Mouse (Mus musculus) MEL-GATA-1-ER (cell line): ENCODE data around the gene Lurap1.
A peak's percentile ranks its signal among the peaks of the same experiment; 100 is the strongest.

Experiments used
- DNase-seq: peaks from one replicate; pipeline ENCODE4 v3.0.0-alpha.2; 2012; ENCODE audit warnings: low read depth; ENCODE audit errors: extremely low read depth

Lurap1 gene

DNA sequence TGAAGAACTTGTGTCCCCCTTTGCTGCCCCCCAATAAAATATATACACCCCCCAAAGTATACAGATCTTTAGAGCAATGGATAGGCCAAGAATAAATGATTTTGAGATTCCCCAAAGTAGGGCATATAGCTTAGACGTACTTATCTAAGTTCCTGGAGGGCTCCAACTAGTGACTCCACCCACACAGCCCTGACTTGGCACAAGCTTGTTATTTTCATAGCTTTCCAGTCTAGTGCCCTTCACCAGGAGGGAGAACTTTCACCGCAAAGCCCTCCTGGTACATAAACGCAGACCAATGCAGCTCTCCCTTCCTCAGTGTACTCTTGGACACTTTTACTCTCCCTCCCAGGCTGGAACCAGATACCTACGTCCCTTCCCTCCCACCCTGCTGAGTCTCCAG lies 11.0 kb upstream of the Lurap1 start:
- no peak for DNase-seq

DNA sequence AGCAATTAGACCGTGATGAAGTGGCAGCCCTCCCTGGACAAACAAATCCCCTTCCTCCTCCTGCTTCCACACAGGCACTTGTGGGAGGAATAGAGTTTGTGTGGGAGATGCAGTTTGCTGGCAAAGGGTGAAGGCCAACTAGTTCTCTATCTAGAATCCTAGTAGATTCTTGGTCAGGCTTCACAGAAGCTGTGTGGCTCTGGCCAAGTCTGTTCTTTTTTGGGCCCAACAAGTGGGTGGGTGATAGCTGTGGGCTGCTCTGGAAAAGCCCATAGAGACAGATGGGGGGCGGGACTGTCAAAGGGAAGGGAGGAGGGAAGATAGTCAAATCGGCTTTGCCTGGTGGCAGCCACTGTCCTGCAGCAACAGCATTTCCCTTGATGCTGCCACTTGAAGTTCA lies 9.6 kb upstream of the Lurap1 start:
- DNase-seq = no peak

DNA sequence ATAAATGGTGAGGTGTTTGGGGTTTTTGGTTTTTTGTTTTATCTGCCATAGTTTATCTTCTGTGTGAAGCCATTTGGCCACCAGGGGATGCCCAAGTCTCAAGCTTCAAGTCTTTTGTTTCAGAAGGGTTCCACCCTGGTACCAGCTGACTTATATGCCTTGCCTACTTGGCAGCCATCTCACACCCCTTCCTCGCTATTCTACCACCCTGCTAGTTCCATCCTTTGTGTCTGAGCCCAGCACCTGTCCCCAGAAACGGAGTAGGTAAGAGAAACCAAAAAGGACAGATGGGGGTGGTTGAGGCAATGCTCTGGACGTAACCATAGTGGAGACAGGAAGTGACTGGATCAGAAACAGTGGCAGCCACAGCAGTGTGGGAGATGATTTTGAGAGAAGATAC lies 8.8 kb upstream of the Lurap1 start:
- no peak for DNase-seq

DNA sequence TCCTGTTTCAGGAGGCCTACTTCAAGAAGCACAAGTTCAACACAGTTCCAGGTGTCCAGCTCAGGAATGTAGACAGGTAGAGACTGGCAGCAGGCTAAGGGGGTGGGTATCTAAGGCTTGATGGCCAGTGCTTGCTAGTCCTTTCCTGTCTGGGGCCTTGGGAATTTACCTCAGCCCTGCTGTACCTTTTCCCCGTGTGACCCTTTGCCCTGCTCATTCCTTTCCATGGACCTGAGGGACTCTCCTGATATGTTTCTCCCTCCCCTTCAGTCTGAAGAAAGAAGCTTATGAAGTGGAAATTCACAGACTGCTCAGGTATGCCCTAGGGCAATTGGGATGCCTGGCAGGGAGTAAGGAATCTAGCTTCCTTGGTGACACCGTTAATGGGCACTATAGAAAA lies 6.7 kb upstream of the Lurap1 start:
- no peak for DNase-seq

DNA sequence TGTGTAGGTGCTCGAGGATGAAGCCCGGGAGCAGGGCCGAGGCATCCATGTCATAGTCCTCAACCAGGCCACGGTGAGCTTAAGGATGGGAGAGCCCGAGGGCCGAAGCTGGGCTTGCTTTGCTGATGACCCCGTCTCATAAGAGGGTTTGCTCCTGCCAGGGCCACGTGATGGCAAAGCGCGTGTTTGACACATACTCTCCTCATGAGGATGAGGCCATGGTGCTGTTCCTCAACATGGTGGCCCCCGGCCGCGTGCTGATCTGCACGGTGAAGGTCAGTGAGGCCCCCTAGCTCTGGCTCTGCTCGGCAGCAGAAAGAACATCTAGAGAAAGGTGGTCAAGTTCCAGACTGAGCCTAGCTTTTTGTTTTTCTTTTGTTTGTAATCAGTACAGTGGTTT lies 1.6 kb upstream of the Lurap1 start:
- no peak for DNase-seq

DNA sequence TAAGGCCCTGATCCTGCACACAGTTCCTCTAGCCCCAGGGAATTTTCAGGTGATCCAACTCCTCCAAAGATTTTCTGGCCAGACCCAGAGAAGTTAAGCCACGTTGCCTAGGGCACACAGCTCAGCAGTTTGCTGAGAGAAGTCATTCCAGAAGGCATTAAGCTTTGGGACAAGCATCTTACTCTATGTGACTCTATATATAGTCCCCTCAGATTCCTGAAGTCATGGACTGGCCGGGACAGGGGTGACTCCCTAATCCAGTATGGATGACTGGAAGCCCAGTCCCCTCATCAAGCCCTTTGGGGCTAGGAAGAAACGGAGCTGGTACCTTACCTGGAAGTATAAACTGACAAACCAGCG lies 296 bp downstream of the Lurap1 start:
- no peak for DNase-seq

DNA sequence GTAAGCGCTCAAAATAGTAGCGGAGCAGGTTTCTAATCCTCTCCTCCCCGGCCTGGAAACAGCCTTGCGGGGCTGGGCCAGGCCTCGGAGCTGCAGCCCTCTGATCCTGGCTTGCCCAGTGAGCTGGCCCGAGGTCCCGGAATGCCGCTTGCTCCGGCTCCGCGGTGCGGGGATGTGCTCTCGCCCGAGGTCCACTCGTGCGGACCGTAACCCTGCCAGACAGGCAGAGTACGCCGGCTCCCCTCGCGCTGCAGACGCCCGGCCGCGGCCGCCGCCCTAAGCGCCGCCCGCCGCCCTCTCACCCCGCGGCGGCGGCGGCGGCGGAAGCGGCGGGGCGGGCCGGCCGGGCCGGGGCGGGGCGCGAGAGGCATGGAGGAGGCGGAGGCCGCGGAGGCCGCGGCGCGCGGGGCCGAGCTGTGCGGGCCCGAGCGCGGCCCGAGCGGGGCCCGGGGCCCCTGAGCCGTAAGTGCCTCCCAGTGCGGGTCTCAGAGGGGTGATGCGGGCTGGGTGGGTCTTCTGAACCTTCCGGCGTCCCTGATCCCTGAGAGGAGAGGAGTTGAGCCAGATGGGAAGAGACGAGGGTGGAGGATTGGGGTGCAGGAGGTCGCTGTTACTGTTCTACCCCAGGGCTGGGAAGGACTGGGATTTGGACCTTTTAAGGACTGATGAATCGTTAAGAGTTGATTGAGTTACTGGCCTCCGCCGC lies 829 bp downstream of the Lurap1 start:
- no peak for DNase-seq

DNA sequence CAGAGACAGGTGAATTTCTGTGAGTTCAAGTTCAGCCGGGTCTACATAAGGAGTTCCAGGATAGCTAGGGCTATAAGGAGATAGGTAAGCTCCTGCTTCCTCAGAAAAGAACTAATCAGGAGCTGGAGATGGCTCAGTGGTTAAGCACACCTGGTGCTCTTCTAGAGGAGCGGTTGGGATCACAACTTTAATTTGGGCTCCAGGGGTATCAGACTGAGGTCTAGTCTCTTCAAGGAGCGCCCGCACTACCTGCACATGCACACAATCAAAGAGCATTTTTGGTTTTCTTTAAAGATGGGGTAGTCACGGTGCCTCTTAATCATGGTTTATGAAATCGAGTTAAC lies 1.4 kb downstream of the Lurap1 start:
- DNase-seq = no peak

DNA sequence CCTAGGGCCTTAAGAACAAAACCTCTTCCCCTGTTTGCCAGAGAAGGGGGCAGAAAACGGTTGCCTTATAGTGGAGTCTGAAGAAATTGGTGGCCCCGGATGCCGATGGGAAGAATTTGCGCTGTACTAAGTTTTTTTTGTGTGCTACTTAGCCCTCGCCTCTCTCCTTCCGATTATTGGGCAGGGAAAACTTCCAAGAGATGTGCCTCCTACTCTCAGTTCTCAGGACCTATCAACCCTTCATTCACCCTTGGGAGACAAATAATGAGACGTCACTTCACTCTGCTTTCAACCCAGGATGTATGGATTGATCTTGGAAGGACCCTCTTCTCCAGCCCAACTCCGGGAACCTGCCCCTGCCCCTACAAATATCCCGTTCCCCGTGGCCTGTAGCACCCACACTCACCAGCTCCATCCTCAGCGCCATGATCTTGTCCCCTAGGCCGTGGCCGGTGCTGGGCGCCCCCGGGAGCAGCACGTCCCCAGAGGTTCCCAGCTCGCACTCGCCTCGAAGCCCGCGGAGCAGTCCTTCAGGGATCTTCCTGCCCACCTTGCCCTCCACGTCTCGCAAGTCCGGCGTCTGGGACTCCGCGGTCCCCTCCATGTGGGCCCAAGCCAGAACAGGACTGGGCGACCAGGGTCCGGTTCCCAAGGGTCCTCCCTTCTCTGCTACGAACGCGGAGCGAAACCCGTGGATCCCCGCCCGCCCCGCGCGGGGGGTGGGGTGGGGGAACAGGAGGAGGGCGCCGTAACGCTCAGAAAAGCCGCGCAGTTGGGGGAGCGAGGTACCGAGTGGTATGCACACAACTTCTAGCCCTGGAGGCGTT lies 7.0 kb downstream of the Lurap1 start:
- DNase-seq = no peak

DNA sequence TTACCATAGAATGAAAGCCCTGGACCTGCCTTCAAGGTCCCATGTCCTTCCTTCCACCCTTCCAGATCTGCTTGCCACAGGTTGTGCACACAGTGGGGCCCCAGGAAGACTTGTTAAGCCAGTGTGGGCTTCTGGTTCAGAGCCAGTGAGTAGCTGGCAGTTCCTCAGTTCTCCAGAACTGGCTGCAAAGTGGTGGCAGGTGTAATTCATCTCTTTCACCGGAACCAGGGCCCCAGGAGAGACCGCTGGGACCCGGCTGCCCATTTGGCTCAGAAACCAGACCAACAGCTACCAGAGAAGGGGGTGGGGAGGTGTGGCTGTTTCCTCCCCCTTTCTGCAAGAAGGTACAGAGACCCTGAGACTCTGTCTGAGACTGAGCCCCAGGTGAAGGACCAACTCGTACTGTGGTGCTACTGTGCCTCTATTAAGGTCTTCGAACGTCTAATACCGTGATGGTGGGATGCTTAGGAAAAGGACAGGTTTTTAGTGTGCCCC lies 7.8 kb downstream of the Lurap1 start:
- no peak for DNase-seq

DNA sequence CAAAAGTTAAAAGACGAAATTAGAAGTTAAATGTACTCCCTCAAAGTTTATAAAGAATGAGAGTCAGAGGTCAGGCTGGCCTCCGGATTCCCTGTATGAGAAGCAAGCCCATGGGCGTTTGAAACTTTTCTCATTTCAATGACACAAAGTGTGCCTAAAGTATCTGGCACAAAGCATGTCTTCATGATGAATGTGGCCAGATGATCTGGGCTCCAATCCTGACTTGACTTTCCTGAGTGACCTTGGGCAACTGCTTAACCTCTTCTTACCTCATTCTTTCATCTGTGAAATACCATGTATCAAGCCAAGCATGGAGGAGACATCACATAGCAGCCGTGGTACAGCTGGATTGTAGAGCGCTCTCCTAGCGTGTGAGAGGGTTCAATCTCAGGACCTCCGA lies 8.9 kb downstream of the Lurap1 start:
- DNase-seq = no peak

DNA sequence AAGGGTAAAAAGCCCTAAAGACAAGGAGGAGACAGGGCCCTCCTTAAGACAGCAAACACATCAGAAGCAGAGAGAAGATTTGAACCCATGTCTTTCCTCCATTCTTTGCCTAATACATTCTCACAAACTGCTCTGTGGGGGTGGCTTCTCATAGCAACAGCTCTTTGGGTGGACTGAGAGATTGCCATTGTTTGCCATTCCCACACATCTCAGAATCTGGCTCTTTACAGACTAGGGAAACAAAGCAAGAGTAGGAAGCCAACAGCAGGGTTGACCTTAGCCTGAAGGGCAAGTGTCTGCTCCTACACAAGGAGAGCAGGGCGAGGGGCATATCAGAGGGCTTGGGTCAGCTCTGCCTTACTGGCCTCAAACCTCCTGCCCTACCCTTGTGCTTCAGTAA lies 9.4 kb downstream of the Lurap1 start:
- no peak for DNase-seq

DNA sequence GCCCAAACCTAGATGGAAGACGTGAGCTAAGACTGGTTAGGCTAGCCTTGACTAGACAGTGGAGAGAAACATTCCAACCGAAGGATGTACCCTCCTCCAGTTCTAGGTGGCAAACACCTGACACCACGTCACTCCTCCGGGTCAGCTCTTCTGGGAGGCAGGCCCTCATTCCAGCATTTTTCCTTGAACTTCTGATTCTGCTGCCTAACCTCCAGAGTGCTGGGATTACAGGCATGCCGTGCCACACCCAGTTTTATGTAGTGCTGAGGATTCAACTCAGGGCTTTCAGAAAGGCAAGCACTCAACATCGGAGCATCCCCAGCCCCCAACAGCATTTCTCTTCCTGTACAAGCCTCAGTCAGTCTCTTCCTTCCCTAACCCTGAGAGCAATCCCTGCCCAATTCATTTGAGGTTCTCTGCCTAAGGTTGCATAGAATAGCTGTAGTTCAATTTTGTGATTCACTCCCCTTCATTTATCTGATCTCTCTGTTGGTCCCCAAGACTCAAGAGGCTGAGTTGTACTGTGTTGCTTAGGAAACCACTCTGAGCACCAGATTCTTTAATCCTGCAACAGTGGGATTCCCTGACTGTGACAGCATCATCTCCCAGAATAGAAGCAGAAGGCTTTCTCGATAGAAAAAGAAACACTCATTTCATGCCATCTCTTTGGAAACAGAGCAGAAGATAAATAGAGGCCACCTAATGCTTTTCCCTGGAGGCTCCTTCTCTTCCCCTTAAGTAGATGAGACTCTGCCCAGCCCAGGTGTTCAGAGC lies 10.2 kb downstream of the Lurap1 start:
- DNase-seq = no peak

DNA sequence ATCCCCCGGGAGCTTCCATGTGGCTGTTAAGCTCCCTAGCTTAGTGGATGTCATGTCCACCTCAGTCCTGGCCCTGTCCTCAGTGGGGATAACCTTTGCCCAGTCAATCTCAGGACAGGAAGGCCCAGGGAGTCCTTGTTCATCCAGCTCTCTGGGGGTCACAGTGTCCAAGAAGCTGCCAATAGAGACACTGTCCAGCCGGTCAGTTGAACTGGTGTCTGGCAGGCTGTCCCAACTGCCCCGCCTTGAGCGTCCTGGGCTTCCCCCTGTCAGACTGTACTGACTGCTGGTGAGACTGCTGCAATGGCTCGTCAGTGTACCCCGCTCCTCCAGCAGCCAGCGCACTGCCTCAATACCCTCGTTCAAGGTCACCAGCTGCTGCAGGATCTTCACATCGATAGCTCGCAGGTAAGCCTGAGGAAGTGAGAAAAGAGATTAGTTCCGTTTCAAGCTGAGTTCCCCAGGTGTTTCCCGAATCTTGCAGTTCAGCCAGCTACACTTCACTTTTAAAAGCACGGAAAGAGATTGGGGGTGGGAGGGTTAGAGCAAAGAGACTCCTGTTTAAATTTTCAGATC lies 13.6 kb downstream of the Lurap1 start:
- DNase-seq = no peak

DNA sequence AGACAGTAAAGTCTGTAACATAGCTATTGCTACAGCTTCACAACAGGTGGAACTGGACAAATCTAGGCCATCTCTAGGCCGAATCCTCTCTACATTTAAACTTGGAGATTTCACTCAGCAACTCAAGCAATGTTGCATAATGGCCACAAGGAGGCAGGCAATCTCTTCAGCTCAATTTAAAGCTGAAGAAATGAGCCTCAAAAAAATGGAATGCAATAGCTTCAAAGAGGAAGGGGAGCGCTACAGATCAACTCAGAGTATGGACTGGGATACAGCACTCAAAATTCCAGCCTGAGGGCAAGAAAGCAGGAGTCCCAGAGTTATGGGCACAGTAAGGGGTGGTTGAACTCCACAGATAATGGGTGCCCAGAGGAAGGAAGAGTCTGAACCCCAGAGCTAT lies 16.1 kb downstream of the Lurap1 start:
- DNase-seq = no peak

DNA sequence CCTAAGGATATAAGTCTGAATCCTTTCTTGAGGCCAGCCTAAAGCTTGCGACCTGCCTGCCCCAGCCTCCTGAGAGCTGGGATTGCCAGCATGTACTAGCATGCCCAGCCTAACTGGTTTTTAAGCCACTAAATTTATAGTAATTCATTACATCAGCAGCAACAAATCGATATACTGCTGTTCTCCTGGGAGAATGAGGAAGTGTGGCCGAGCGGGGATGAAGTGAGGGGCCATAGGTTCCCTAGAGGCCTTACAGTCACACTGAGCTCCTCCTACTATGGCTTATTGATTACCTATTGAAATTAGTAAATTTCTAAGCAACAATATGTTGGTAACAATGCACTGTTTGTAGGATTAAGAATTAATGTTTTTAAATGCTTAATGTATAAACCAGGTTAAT lies 18.0 kb downstream of the Lurap1 start:
- DNase-seq = no peak

DNA sequence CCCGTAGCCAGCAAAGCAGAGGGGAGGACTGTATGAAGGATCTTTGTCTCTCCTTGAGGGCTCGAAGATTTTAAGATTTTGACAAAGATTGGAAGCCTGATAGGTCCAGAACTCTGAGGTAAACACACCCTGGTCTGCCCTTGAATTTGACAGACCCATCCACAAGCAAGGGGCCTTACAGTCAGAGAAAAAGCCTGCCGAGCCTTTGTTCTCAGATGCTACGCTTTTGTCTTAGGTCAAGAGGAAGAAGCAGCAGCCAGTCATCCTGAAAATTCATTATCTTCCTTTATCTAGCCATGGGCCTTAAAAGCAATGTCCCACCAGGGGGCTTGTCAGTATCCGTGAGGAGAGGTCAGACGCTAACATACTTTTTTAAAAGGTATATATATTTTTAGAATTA lies 23.2 kb downstream of the Lurap1 start:
- no peak for DNase-seq

DNA sequence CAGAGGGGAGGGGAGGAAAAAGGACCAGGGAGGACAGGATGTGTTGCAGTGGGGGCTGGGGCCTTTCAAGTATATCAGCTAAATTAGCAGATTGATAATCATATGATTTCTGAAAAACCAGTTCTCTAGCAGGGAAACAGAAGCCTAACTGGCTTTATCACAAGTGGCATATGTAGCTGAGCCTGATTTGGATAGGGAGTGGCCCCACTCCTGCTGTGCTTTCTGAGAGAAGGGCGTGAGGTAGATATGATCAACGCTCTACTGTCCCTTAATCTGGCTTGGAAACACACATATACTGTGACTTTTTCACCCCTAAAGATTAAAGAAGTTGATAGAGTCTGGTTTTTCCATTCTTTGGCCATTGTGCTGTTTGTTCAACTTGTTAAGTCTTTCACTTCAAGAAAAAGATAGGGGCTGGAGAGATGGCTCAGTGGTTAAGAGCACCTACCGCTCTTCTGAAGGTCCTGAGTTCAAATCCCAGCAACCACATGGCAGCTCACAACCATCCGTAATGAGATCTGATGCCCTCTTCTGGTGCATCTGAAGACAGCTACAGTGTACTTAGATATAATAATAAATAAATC lies 25.2 kb downstream of the Lurap1 start:
- no peak for DNase-seq

DNA sequence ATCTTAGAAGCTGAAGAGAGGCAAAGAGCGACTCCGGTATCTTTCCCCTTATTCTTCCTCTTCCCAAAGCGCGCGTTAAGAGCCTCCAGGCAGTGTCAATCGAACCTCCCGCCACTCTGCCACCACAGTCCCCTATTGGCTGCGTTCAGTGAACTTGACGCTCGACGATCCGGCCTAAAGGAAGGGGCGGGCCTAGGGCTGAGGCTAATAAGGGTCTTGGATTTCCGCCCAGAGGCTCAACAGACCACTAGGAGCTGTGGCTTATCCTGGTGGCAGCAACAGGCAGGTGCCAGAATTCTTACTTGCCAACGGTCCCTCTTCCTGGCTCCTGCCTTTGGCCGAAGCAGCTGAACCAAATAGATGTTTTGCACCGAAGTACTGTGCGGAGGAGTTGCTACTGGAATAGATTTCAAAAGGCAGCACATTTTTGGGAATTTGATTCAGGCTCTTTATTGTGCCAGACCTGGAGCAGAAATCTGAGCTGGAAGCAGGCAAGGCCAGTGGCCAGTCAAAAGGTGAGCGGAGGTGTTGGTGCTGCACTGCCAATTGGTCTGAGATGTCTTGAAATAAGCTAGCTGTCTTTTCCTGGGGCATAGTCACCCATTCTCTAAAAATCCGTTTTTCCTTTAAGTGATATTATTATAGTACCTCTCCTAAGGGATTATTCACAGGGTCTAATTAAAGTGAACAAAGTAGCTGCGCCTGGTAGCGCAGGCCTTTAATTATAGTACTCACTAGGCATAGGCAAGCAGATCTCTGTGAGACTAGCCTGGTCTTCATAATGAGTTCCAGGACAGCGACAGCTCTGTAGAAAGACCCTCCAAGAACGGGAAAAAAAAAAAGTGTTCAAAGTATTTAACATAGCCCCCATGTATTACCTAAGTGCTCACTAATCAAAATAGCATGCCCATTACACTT lies 27.3 kb downstream of the Lurap1 start, which contains the start of the genes Rad54l and Pomgnt1:
Rad54l (minus strand) TSS at position 89 of the 918 bp plus-strand sequence.
Pomgnt1 (plus strand) TSS at position 239 of the 918 bp plus-strand sequence.
- peak; percentile 96 for DNase-seq

DNA sequence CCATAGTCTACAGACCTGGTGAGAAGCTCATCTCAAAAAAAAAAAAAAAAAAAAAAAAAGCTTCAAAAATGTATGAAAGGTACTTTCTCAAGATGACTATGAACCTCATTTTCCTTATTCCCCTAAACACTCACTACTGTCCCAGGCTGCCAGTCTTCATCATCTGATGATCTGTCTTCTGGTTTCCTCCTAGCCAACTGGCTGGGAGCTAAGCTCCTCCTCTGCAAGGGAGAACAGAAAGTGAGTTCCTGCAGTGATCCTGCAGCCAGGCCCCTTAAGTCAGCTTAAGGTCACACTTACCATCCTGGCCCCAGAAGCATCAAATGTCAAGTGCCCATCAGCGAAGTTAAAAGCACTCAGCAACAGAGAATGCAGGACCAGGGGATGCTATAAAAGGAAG lies 28.4 kb downstream of the Lurap1 start:
- DNase-seq = peak; percentile 67
